Mouse (Mus musculus) bone marrow macrophage, adult 2 months (primary cell): ENCODE data around the gene Ppfibp1.

Experiments used
- CTCF ChIP-seq: IDR thresholded peaks from 2 replicates; pipeline ENCODE4 v1.5.1; 2012; ENCODE audit warnings: low read depth, mild to moderate bottlenecking, low read length, moderate library complexity
- POLR2A ChIP-seq: IDR thresholded peaks from 2 replicates; pipeline ENCODE4 v1.6.1; 2012; ENCODE audit warnings: mild to moderate bottlenecking, low read depth, low read length, borderline replicate concordance

DNA sequence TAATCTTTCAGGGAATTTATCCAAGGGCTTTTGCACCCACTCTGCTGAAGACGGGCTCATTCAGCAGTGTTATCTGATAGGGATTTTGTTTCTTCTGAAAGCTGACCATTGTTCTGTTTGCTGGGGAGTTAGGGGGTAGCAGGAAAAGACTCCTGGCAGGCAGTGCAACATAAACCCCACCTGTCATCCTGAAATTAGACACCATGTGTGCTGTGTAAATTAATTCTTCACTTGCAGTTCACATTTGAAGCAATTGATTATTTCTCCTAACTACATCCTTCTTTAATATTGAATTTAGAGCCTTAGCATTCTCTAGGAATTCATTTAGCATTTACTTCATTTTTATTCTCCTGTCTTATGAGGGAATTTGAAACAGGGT, 62.2 kb downstream of the Ppfibp1 start:
- TF ChIP-seq CTCF (no peak), POLR2A (no peak)
